10 mouse cellular contexts compared by ENCODE assay signal in genomic region chr4:139209130-139209840, GRCm38 (mm10). TPM values are rescaled to one million over a fixed set of nuclear protein-coding genes. Genes with fewer than 3 reads are reported as not detected.
DNase-seq lines count a peak whose midpoint lies in the region; ATAC-seq lines count a peak whose summit lies in the region.
"Had no signal": no experiment of that assay in that cellular context is flagged by ENCODE, and none has a peak within 500 bp of the region (broad histone marks: within the 10 kb centered on the region; RNA-seq: fewer than 3 reads in every experiment).

No protein-coding gene starts in this region.

- no peak for ATAC-seq in forebrain, embryonic 15.5 days (replicated peaks)
- no peak for ATAC-seq in forebrain, embryonic 12.5 days (ENCODE audit: low FRiP score)
- 0 out of 2 replicates have a peak, but pooled peaks have one; percentile 1 for ATAC-seq in lung, embryonic 16.5 days (ENCODE audit: low read depth)
- no peak for ATAC-seq in limb, embryonic 12.5 days (ENCODE audit: insufficient number of reproducible peaks, insufficient read depth, low FRiP score, low TSS enrichment, low read depth)
- ATAC-seq in forebrain, embryonic 16.5 days, result no peak

- DNase-seq in lung, postnatal 14 days, result no peak
- peak; percentile 19 for DNase-seq in splenic B cell, adult 2 months (ENCODE audit: low read depth, low spot score)
- no peak for DNase-seq in right cerebral cortex, postnatal 36 days (ENCODE audit: low spot score in 2 of 2)
- DNase-seq: cerebellum, postnatal 10 days; kidney, postnatal 4 days had no signal

- H3K27ac ChIP-seq in forebrain, embryonic 15.5 days (replicated peaks), result 0 out of 2 replicates have a peak overlapping the region, but pooled peaks have one; percentile 19
- no peak overlapping the region for H3K27ac ChIP-seq in forebrain, embryonic 12.5 days
- H3K27ac ChIP-seq in lung, embryonic 16.5 days (ENCODE audit: low read length), result peak overlapping the region; percentile 28; the same call in 1 of the 2 replicates
- peak overlapping the region; percentile 51 for H3K27ac ChIP-seq in limb, embryonic 12.5 days
- no peak overlapping the region for H3K27ac ChIP-seq in forebrain, embryonic 16.5 days (ENCODE audit: low read length)

- H3K4me3 ChIP-seq in forebrain, embryonic 15.5 days, result no peak overlapping the region
- H3K4me3 ChIP-seq in forebrain, embryonic 12.5 days (replicated peaks), result no peak overlapping the region
- H3K4me3 ChIP-seq in lung, embryonic 16.5 days (ENCODE audit: low read length), result no peak overlapping the region
- no peak overlapping the region for H3K4me3 ChIP-seq in limb, embryonic 12.5 days (replicated peaks)
- no peak overlapping the region for H3K4me3 ChIP-seq in forebrain, embryonic 16.5 days (replicated peaks; ENCODE audit: low read length)

- no peak overlapping the region for H3K9ac ChIP-seq in forebrain, embryonic 15.5 days (replicated peaks)
- H3K9ac ChIP-seq in forebrain, embryonic 12.5 days, result no peak overlapping the region
- no peak overlapping the region for H3K9ac ChIP-seq in lung, embryonic 16.5 days (ENCODE audit: low read length)
- no peak overlapping the region for H3K9ac ChIP-seq in limb, embryonic 12.5 days (replicated peaks)
- H3K9ac ChIP-seq in forebrain, embryonic 16.5 days (replicated peaks; ENCODE audit: low read depth, low read length), result no peak overlapping the region

- H3K27me3 ChIP-seq in forebrain, embryonic 15.5 days, result no peaks in the 10 kb centered on the region
- H3K27me3 ChIP-seq in forebrain, embryonic 12.5 days, result no peaks in the 10 kb centered on the region
- no peaks in the 10 kb centered on the region for H3K27me3 ChIP-seq in lung, embryonic 16.5 days (ENCODE audit: control insufficient read depth, insufficient read depth, low read depth, low read length)
- no peaks in the 10 kb centered on the region for H3K27me3 ChIP-seq in limb, embryonic 12.5 days
- no peaks in the 10 kb centered on the region for H3K27me3 ChIP-seq in splenic B cell, adult 2 months (ENCODE audit: control insufficient read depth, insufficient read depth, low read length, poor library complexity, severe bottlenecking)
- H3K27me3 ChIP-seq in forebrain, embryonic 16.5 days (replicated peaks; ENCODE audit: control insufficient read depth, insufficient read depth, low read length), result no peaks in the 10 kb centered on the region

- peaks cover 32% of the 10 kb centered on the region for H3K4me1 ChIP-seq in forebrain, embryonic 15.5 days
- peaks cover 40% of the 10 kb centered on the region for H3K4me1 ChIP-seq in forebrain, embryonic 12.5 days
- peaks cover 76% of the 10 kb centered on the region for H3K4me1 ChIP-seq in lung, embryonic 16.5 days (replicated peaks; ENCODE audit: control insufficient read depth, insufficient read depth, low read length)
- peaks cover 66% of the 10 kb centered on the region for H3K4me1 ChIP-seq in limb, embryonic 12.5 days (replicated peaks)
- H3K4me1 ChIP-seq in forebrain, embryonic 16.5 days (replicated peaks; ENCODE audit: control insufficient read depth, insufficient read depth, low read length), result peaks cover 22% of the 10 kb centered on the region

- no peaks in the 10 kb centered on the region for H3K9me3 ChIP-seq in forebrain, embryonic 15.5 days
- H3K9me3 ChIP-seq in forebrain, embryonic 12.5 days, result no peaks in the 10 kb centered on the region
- no peaks in the 10 kb centered on the region for H3K9me3 ChIP-seq in lung, embryonic 16.5 days (ENCODE audit: control insufficient read depth, low read length)
- no peaks in the 10 kb centered on the region for H3K9me3 ChIP-seq in limb, embryonic 12.5 days
- H3K9me3 ChIP-seq in forebrain, embryonic 16.5 days (ENCODE audit: control insufficient read depth, low read length), result no peaks in the 10 kb centered on the region

- H3K36me3 ChIP-seq in forebrain, embryonic 15.5 days, result no peaks in the 10 kb centered on the region
- peaks cover 4% of the 10 kb centered on the region; the same call in 1 of the 2 replicates for H3K36me3 ChIP-seq in forebrain, embryonic 12.5 days (replicated peaks)
- H3K36me3 ChIP-seq in lung, embryonic 16.5 days (ENCODE audit: control insufficient read depth, insufficient read depth, low read length), result no peaks in the 10 kb centered on the region
- H3K36me3 ChIP-seq in limb, embryonic 12.5 days, result peaks cover 37% of the 10 kb centered on the region; the same call in 1 of the 2 replicates
- H3K36me3 ChIP-seq in splenic B cell, adult 2 months (ENCODE audit: control insufficient read depth, insufficient read depth, low read length, poor library complexity, severe bottlenecking), result no peaks in the 10 kb centered on the region; the same call in none of the 2 replicates
- no peaks in the 10 kb centered on the region for H3K36me3 ChIP-seq in forebrain, embryonic 16.5 days (ENCODE audit: control insufficient read depth, insufficient read depth)

- 79% methylated on average over 5 of the region's 5 CpGs for WGBS in forebrain, embryonic 15.5 days
- WGBS in forebrain, embryonic 12.5 days, result 84% methylated on average over 5 of the region's 5 CpGs
- 63% methylated on average over 5 of the region's 5 CpGs for WGBS in lung, embryonic 16.5 days
- 81% methylated on average over 5 of the region's 5 CpGs for WGBS in limb, embryonic 12.5 days
- 78% methylated on average over 5 of the region's 5 CpGs for WGBS in forebrain, embryonic 16.5 days

- no peak overlapping the region for H3K4me2 ChIP-seq in forebrain, embryonic 15.5 days (replicated peaks)
- H3K4me2 ChIP-seq in forebrain, embryonic 12.5 days, result no peak overlapping the region
- no peak overlapping the region for H3K4me2 ChIP-seq in lung, embryonic 16.5 days (ENCODE audit: low read depth, low read length)
- no peak overlapping the region for H3K4me2 ChIP-seq in limb, embryonic 12.5 days
- no peak overlapping the region for H3K4me2 ChIP-seq in forebrain, embryonic 16.5 days (ENCODE audit: low read length)

RNA-seq across cellular contexts. Expression of gene Capzb, which starts 16.6 kb away (rescaled TPM):
- 312 and 323 TPM in 2 replicates for polyA plus RNA-seq in forebrain, embryonic 15.5 days (2015; fragmentation: Nextera tagmentation; extraction: Ambion mirVana)
- 307 and 312 TPM in 2 replicates for polyA plus RNA-seq in forebrain, embryonic 12.5 days (2016; fragmentation: Nextera tagmentation; extraction: Ambion mirVana)
- 454 and 473 TPM in 2 replicates for polyA plus RNA-seq in lung, embryonic 16.5 days (2015; fragmentation: Nextera tagmentation; extraction: Ambion mirVana)
- polyA plus RNA-seq in limb, embryonic 12.5 days (2016; fragmentation: Nextera tagmentation; extraction: Ambion mirVana), result 386 and 390 TPM in 2 replicates
- polyA plus RNA-seq in forebrain, embryonic 16.5 days (2015; fragmentation: Nextera tagmentation; extraction: Ambion mirVana), result 311 and 321 TPM in 2 replicates

Comparison
In these comparisons a context has a peak if more than half of its experiments do, and no peak if none do; other contexts are left out.
1. H3K27ac ChIP-seq: peak in forebrain, embryonic 15.5 days (single experiment), lung, embryonic 16.5 days (single experiment) and limb, embryonic 12.5 days (single experiment); none in forebrain, embryonic 12.5 days (single experiment) and forebrain, embryonic 16.5 days (single experiment).